Mouse (Mus musculus) urinary bladder, postnatal 36 days (tissue): ENCODE measurements around the gene Cadm1.
A peak's percentile ranks its signal among the peaks of the same experiment; 100 is the strongest.

Experiments
- DNase-seq, 2 experiments: peaks; one replicate each; pipeline ENCODE4 v3.0.0; 2022; ENCODE audit warnings: low spot score in 2 of 2, mixed read lengths in 1 of 2

The Cadm1 gene

GRCm38 (mm10) chr9:47608441-47608840, 78.5 kb downstream of the Cadm1 start:
- DNase-seq: no peak

- no peak for DNase-seq
Measured at GRCm38 (mm10) chr9:47608921-47609320, 78.9 kb downstream of the Cadm1 start.

GRCm38 (mm10) chr9:47609443-47609842, 79.5 kb downstream of the Cadm1 start:
- no peak for DNase-seq

- DNase-seq: no peak
Measured at GRCm38 (mm10) chr9:47610316-47610715, 80.3 kb downstream of the Cadm1 start.

- DNase-seq: no peak
Measured at GRCm38 (mm10) chr9:47612894-47613412, 83.0 kb downstream of the Cadm1 start.

GRCm38 (mm10) chr9:47615049-47615448, 85.1 kb downstream of the Cadm1 start:
- no peak for DNase-seq

GRCm38 (mm10) chr9:47616391-47616790, 86.4 kb downstream of the Cadm1 start:
- no peak for DNase-seq

GRCm38 (mm10) chr9:47619501-47620029, 89.6 kb downstream of the Cadm1 start:
- peak in 1 of 2 experiments; percentile 45 for DNase-seq

GRCm38 (mm10) chr9:47623447-47624445, 93.8 kb downstream of the Cadm1 start:
- no peak for DNase-seq

- DNase-seq: peak in 1 of 2 experiments; percentile 72
Measured at GRCm38 (mm10) chr9:47624565-47625520, 94.9 kb downstream of the Cadm1 start.

GRCm38 (mm10) chr9:47625621-47626210, 95.7 kb downstream of the Cadm1 start:
- no peak for DNase-seq

- DNase-seq: no peak
Measured at GRCm38 (mm10) chr9:47627966-47628365, 98.0 kb downstream of the Cadm1 start.

- DNase-seq: no peak
Measured at GRCm38 (mm10) chr9:47628550-47628949, 98.6 kb downstream of the Cadm1 start.

GRCm38 (mm10) chr9:47634695-47635094, 104.7 kb downstream of the Cadm1 start:
- DNase-seq: no peak

GRCm38 (mm10) chr9:47642663-47643062, 112.7 kb downstream of the Cadm1 start:
- DNase-seq: no peak

- no peak for DNase-seq
Measured at GRCm38 (mm10) chr9:47645056-47645455, 115.1 kb downstream of the Cadm1 start.

- no peak for DNase-seq
Measured at GRCm38 (mm10) chr9:47651431-47651830, 121.5 kb downstream of the Cadm1 start.

- DNase-seq: no peak
Measured at GRCm38 (mm10) chr9:47652203-47652602, 122.2 kb downstream of the Cadm1 start.

- DNase-seq: no peak
Measured at GRCm38 (mm10) chr9:47652936-47653335, 123.0 kb downstream of the Cadm1 start.

- DNase-seq: no peak
Measured at GRCm38 (mm10) chr9:47659366-47660090, 129.6 kb downstream of the Cadm1 start.

- no peak for DNase-seq
Measured at GRCm38 (mm10) chr9:47661611-47662010, 131.6 kb downstream of the Cadm1 start.
